Mouse (Mus musculus) macrophage (primary cell): ENCODE data around the gene Rgs9. TPM values are rescaled to one million over a fixed set of nuclear protein-coding genes. Genes with fewer than 3 reads are reported as not detected.
"Not testable (repeated sequence)": the region's sequence is repeated elsewhere in the genome, so short reads cannot be mapped to it uniquely, and the experiment has no call there.

Experiments
- H3K27ac ChIP-seq: fragments of 350-480 bp; formaldehyde crosslinking; 2 replicates; pipeline ENCODE4 v1.9.0; 2021
- H3K36me3 ChIP-seq: fragments of 350-480 bp; formaldehyde crosslinking; 2 replicates; pipeline ENCODE4 v1.9.0; 2021; ENCODE audit errors: inconsistent target
- H3K4me3 ChIP-seq: fragments of 350-480 bp; formaldehyde crosslinking; 2 replicates; pipeline ENCODE4 v1.9.0; 2021; ENCODE audit errors: inconsistent target
- H3K79me2 ChIP-seq: fragments of 350-480 bp; formaldehyde crosslinking; 2 replicates; pipeline ENCODE4 v1.9.0; 2021; ENCODE audit errors: inconsistent target
- WGBS: methylation state at CpG from one replicate; pipeline ENCODE4 v1.1.7; 2026; ENCODE audit warnings: inconsistent platforms; ENCODE audit not compliant: missing documents; 5-methylcytosine and 5-hydroxymethylcytosine counted together
- polyA plus RNA-seq: library from polyadenylated mRNA; stranded (reverse); fragments of 250-400 nt; gene quantifications from 3 replicates; pipeline ENCODE4 v1.2.4, GENCODE M21; 2018; ENCODE audit warnings: inconsistent platforms

The Rgs9 gene
- polyA plus RNA-seq, 1 experiment from 2014 or later: not detected

DNA sequence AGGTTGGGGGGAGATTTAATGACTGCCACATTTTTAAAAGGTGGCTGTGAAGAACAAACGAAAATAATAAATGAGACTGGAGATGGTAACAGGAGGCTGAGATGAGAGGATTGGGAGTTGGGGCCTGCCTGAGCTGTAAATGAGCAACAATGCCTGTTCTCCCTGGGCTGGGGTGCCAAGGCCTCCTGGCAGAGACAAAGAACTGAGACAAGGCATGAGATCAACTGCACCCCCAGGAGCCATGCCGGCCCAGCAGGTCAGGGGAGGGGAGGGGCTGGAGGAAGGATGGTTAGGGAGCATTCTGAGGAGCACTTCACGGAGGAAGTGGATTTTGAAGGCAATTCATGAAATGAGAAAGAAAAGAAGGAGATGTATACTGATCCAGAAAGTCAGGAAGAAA is 29.5 kb upstream of the Rgs9 start:
- Histone ChIP-seq H3K79me2 (no peaks in the 10 kb centered on the region), H3K36me3 (no peaks in the 10 kb centered on the region), H3K4me3 (no peak overlapping the region), H3K27ac (no peak overlapping the region)
- 66% methylated on average over 3 of the region's 3 CpGs for WGBS

DNA sequence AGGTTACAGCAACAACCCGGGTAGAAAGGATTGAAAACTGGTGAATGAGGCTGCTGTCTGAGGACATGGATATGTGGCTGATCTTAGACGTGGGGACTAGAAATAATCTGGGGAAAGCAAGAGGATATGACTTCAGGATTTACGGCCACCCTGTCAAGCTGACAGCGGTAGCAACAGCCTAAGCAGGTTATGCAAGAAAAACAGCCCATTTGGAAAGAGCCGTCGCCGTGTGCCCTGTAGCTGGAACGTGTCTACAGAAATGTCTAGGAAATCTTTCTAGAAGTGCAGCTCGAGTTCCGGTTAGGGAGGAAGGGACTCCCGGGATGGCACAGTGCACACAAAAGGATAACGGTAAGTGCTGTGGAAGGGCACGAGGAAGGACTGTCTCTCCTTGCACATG is 28.3 kb upstream of the Rgs9 start:
- Histone ChIP-seq H3K79me2 (no peaks in the 10 kb centered on the region), H3K4me3 (no peak overlapping the region), H3K36me3 (no peaks in the 10 kb centered on the region), H3K27ac (no peak overlapping the region)
- 20% methylated on average over 13 of the region's 13 CpGs for WGBS

GRCm38 (mm10) chr11:109320361-109320933 is 22.5 kb upstream of the Rgs9 start:
- Histone ChIP-seq H3K27ac (no peak overlapping the region), H3K36me3 (no peaks in the 10 kb centered on the region), H3K79me2 (no peaks in the 10 kb centered on the region), H3K4me3 (no peak overlapping the region)
- WGBS: 90% methylated on average over 8 of the region's 8 CpGs

GRCm38 (mm10) chr11:109319946-109320345 is 22.0 kb upstream of the Rgs9 start:
- 92% methylated on average over 5 of the region's 5 CpGs for WGBS
- Histone ChIP-seq H3K79me2 (no peaks in the 10 kb centered on the region), H3K36me3 (no peaks in the 10 kb centered on the region), H3K27ac (no peak overlapping the region), H3K4me3 (no peak overlapping the region)

DNA sequence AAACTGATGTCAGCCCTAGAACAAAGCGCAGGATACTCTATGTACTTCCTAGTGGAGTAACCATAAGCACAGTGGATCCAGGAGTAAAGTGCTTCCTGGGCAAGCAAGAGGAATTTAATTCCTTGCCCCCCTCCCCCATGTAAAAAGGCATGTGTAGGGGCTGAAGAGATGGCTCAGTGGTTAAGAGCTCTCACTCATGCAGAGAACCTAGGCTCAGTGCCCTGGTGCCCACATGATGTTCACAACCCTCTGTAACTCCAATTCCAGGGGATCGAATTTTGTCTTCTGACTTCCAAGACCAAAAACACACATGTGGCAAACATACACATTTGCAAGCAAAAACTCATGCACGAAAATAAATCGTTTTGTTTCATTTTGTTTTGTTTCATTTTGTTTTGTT is 21.5 kb upstream of the Rgs9 start:
- WGBS: 85% methylated on average over 3 of the region's 4 CpGs
- Histone ChIP-seq H3K79me2 (no peaks in the 10 kb centered on the region), H3K36me3 (no peaks in the 10 kb centered on the region), H3K4me3 (no peak overlapping the region), H3K27ac (no peak overlapping the region)

- no peaks in the 10 kb centered on the region for H3K79me2 ChIP-seq
- 48% methylated on average over 4 of the region's 4 CpGs for WGBS
- no peaks in the 10 kb centered on the region for H3K36me3 ChIP-seq
- no peak overlapping the region for H3K27ac ChIP-seq
- H3K4me3 ChIP-seq: no peak overlapping the region
These were observed 19.0 kb upstream of the Rgs9 start for GRCm38 (mm10) chr11:109316921-109317320.

- WGBS: 13% methylated on average over 20 of the region's 20 CpGs
- H3K4me3 ChIP-seq: peak overlapping the region; percentile 66
- H3K27ac ChIP-seq: peak overlapping the region; percentile 28
- H3K36me3 ChIP-seq: no peaks in the 10 kb centered on the region
- no peaks in the 10 kb centered on the region for H3K79me2 ChIP-seq
These were observed 14.1 kb upstream of the Rgs9 start for GRCm38 (mm10) chr11:109311885-109312605.

GRCm38 (mm10) chr11:109305680-109306079 is 7.8 kb upstream of the Rgs9 start:
- H3K4me3 ChIP-seq: no peak overlapping the region
- 96% methylated on average over 5 of the region's 5 CpGs for WGBS
- H3K79me2 ChIP-seq: no peaks in the 10 kb centered on the region
- H3K36me3 ChIP-seq: no peaks in the 10 kb centered on the region
- no peak overlapping the region for H3K27ac ChIP-seq

DNA sequence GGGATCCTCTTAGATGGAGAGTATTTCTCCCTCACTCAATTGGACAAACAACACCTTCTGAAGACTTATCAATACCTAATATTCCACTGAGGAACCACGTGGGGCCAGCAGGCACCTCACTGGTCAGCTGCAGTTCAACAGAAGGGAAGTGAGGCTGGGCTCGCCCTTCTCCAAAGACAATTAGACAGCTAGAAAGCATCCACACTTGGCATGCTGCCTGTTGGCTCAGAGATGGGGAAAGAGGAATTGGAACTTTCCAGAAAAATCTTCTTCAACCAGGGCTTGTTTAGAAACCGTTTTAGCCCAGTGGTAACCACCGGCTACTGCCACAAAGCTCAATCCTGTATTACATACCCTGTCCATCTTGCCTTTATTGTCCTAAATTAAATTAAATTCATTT is 4.4 kb upstream of the Rgs9 start:
- H3K4me3 ChIP-seq: no peak overlapping the region
- 15% methylated on average over 4 of the region's 4 CpGs for WGBS
- no peak overlapping the region for H3K27ac ChIP-seq
- no peaks in the 10 kb centered on the region for H3K79me2 ChIP-seq
- no peaks in the 10 kb centered on the region for H3K36me3 ChIP-seq

- 99% methylated on average over 7 of the region's 7 CpGs for WGBS
- Histone ChIP-seq H3K27ac (no peak overlapping the region), H3K36me3 (no peaks in the 10 kb centered on the region), H3K4me3 (no peak overlapping the region), H3K79me2 (no peaks in the 10 kb centered on the region)
These were observed 898 bp downstream of the Rgs9 start for GRCm38 (mm10) chr11:109297031-109297430.

DNA sequence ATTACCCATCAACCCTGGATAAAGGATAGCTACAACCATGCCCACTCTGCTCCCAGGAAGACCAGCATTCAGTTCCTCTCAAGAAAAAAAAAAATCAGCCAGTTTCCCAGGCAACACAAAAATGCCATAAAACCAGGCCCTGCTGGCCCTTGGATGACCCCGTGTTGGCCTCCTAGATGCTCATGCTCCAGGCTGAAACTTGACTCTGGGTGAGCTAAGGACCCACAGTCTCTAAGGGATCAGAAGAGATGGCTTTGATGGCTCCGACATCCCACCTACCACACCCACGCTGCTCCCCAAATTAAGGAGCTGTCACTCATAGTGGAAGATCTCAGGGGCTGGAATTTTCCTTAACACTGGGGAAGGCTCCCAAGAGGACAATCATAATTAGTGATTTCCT is 5.9 kb downstream of the Rgs9 start:
- H3K27ac ChIP-seq: no peak overlapping the region
- 91% methylated on average over 3 of the region's 3 CpGs for WGBS
- no peaks in the 10 kb centered on the region for H3K36me3 ChIP-seq
- H3K4me3 ChIP-seq: no peak overlapping the region
- H3K79me2 ChIP-seq: no peaks in the 10 kb centered on the region

- 97% methylated on average over 8 of the region's 9 CpGs for WGBS
- H3K4me3 ChIP-seq, H3K36me3 ChIP-seq, H3K27ac ChIP-seq, H3K79me2 ChIP-seq: not testable (repeated sequence)
These were observed 8.6 kb downstream of the Rgs9 start for GRCm38 (mm10) chr11:109289378-109289777.

- WGBS: 86% methylated on average over 1 of the region's 1 CpGs
These were observed 13.1 kb downstream of the Rgs9 start for GRCm38 (mm10) chr11:109284811-109285210.

DNA sequence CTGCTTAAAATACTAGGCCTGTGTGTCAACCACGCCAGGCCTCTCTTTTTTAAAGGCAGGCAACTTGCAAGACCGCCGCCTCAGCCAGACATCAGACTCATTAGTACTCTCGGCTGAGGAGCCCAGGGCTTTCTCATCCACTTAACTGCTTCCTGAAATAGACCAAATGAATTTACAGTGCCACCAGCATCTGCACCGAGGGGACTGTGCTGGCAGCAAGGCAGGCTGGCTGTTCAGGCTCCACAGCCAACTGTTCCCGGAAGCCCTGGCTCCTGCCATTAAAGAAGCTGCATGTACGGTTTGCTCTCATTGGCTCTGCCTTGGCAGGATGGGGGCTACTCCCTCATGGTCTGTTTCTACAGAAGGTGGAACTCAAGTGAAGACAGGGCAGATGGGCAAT is 19.7 kb downstream of the Rgs9 start:
- Histone ChIP-seq H3K27ac (no peak overlapping the region), H3K79me2 (no peaks in the 10 kb centered on the region), H3K36me3 (no peaks in the 10 kb centered on the region), H3K4me3 (no peak overlapping the region)
- WGBS: 81% methylated on average over 7 of the region's 7 CpGs

More at GRCm38 (mm10) chr11:109284811-109285210, 13.1 kb downstream of the Rgs9 start:
- Histone ChIP-seq H3K4me3 (no peak overlapping the region), H3K79me2 (no peaks in the 10 kb centered on the region), H3K36me3 (no peaks in the 10 kb centered on the region), H3K27ac (no peak overlapping the region)

GRCm38 (mm10) chr11:109271399-109271798 is 26.5 kb downstream of the Rgs9 start:
- Histone ChIP-seq H3K79me2 (no peaks in the 10 kb centered on the region), H3K27ac (no peak overlapping the region), H3K36me3 (no peaks in the 10 kb centered on the region), H3K4me3 (no peak overlapping the region)
- WGBS: 74% methylated on average over 9 of the region's 9 CpGs
